Mouse (Mus musculus): ENCODE measurements around the gene 2900026A02Rik.
"Not testable (repeated sequence)": the region's sequence is repeated elsewhere in the genome, so short reads cannot be mapped to it uniquely, and the experiment has no call there.

2900026A02Rik gene

GRCm38 (mm10) chr5:113122326-113123054, 98.5 kb downstream of the 2900026A02Rik start:
- DNase-seq (ENCODE audit: low spot score in 2 of 2): no peak

- no peak for DNase-seq (ENCODE audit: low spot score in 2 of 2)
These were observed 99.5 kb downstream of the 2900026A02Rik start for GRCm38 (mm10) chr5:113121591-113121875.

GRCm38 (mm10) chr5:113120741-113121590, 100.1 kb downstream of the 2900026A02Rik start:
- DNase-seq (ENCODE audit: low spot score in 2 of 2): no peak

DNA sequence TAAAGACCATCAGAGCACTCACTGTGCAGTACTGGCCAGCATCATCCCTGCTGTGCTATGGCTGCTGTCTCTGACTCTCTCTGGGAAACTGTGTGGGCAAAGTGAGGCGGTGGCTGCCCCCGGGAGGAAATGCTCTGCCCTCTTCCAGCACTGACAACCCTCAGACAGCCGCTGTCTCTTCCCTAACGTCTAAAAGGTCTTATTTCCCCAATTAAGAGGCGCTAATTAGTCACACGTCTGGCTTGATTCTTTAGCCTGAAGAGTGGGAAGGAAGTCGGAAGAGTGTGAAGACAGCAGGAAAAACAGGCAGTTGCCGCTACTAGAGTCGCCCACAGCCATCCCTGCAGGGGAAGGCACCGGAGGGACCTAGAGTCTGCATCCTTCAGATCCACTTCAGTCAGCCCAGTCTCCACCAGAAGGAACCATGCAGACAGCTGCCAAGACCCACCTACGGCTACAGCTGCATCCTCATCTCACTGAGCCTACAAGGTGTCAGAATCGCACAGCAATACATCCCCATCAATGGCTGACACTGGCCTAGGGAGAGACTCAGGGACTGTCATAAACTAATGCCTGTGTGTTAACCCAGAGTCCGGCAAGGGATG, 101.1 kb downstream of the 2900026A02Rik start:
- peak in 1 of 2 experiments; percentile 36 for DNase-seq (ENCODE audit: low spot score in 2 of 2)

GRCm38 (mm10) chr5:113119291-113119690, 101.7 kb downstream of the 2900026A02Rik start:
- DNase-seq (ENCODE audit: low spot score in 2 of 2): no peak

- DNase-seq (ENCODE audit: low spot score in 2 of 2): no peak
These were observed 102.3 kb downstream of the 2900026A02Rik start for GRCm38 (mm10) chr5:113118695-113119094.

GRCm38 (mm10) chr5:113117361-113117760, 103.7 kb downstream of the 2900026A02Rik start:
- no peak for DNase-seq (ENCODE audit: low spot score in 2 of 2)

DNA sequence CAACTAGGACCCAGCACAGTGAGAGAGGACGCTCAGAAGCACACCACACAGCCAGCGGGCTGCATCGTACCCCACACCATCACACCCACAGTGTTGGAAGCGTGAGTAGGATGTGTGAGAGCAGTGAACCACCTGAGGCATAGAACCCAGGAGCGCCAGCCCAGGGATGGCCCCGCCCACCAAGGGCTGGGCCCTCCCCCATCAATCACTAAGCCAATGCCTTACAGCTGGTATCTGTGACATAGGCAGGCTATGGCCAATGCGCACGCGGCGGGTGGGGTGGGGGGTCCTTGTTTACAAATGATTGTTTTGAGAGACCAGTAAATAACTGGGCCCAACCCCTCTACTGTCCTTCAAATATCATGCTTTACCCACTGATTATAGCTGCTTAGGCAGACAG, 105.1 kb downstream of the 2900026A02Rik start:
- no peak for DNase-seq (ENCODE audit: low spot score in 2 of 2)

DNA sequence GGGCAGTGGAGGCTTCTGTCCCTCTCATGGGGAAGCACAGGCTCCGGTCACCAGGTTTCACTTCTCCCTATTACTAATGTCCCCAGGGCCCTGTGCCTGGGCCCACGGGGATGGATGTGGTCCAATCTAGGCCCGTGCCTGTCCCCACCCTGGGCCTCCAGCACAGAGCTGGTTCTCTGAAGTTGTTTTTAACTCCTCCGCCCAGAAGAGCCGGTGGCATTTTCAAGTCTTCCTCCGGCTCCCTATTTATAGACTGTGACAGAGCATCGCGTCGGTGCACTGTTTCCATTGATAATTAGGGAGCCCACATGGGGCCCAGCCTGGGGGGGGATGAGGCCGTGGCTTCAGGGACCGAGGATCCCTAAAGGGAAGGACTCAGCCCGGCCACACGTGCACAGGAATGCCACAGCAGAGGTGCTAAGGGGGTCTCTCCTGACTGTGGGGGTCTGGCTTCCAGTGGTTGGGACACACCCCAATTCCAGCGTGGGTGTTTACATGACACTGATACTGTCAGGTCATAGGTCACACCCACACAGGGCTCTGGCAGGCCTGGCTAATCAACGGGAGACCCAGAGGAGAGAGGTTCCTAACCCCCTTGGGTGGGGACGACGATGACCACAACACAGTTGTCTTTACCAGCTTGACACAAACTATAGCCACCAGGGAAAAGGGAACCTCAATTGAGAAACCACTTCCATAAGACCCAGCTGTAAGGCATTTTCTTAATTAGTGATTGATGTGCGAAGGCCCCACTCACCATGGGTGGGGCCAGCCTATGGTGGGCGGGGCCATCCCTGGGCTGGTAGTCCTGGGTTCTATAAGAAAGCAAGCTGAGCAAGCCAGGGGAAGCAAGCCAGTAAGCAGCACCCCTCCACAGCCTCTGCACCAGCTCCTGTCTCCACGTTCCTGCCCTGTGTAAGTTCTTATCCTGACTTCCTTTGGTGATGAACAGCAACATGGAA, 106.5 kb downstream of the 2900026A02Rik start:
- DNase-seq (ENCODE audit: low spot score in 2 of 2): no peak

DNA sequence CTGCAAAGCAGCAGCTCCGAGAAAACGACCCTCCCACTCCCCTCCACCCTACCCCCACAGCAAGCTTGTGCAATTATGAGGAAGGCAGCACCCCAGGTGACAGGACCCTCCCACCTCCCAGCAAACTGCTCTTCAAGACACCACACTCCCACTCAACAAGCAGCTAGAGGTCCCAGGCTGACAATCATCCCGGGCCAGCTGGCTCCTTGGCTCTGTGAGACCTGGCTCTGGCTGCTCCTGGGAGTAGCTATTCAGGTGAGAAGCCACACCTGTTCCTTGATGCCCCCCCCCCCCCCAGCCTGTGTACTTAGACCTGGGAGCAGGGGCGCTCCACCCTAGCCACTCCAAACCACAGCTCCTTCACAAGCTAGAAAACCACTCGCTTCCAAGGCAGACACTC, 107.9 kb downstream of the 2900026A02Rik start:
- no peak for DNase-seq (ENCODE audit: low spot score in 2 of 2)

DNA sequence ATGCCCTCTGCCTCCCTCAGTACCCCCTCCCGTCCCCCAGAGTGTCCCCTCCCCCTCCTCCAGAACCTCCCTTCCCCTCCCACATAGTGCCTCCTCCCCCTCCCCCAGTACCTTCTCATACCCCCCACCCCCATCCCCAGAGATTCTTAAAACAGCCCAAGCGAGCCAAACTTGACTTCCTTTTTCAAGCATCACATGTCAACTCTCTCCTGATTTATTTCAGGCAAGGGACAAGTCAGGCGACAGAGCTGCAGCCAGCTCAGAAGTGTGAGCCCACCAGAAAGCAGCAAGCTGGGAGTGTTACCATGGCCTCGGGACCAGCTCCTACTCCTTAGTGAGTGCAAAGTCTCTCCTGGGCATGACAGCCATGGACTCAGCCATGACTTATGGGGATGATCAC, 109.7 kb downstream of the 2900026A02Rik start:
- no peak for DNase-seq (ENCODE audit: low spot score in 2 of 2)

- DNase-seq (ENCODE audit: low spot score in 2 of 2): no peak
These were observed 110.1 kb downstream of the 2900026A02Rik start for GRCm38 (mm10) chr5:113110929-113111328.

GRCm38 (mm10) chr5:113109651-113110050, 111.4 kb downstream of the 2900026A02Rik start:
- DNase-seq (ENCODE audit: low spot score in 2 of 2): not testable (repeated sequence)

GRCm38 (mm10) chr5:113108165-113108764, 112.8 kb downstream of the 2900026A02Rik start:
- DNase-seq (ENCODE audit: low spot score in 2 of 2): no peak

DNA sequence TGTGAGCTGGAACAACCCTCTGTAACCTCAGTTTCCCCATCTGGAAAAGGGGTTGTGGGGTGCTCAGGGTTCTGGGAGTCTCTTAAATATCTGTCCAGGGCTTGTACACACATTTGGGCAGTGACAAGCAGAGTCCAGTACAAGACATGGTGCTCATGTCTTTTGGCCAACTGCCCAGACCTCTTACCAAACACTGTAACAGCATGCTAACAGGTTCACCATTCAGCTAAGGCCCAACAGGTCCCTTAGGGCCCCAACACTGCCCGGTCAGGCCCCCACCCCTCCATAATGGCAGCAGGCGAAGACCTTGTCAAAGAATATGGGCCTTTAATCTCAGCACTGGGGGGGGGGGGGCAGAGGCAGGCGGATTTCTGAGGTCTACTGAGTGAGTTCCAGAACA, 113.3 kb downstream of the 2900026A02Rik start:
- DNase-seq (ENCODE audit: low spot score in 2 of 2): no peak

DNA sequence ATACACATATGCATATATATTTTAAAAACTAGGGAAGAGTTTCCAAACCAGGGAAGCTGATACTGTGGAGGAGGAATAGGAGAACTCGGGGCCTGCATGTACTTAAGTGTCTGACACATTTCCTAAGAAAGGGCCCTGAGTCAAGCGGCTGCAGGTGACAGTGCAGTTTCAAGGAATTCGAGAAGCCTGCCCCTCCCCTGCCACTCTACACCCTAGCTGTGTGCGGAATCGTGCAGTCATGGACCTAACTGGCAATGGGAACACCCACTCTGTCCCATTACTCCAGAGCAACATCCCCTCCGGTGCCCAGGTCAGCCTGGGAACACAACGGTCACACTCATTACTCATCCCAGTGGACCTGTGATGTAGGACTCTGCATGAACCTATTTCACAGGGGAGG, 114.4 kb downstream of the 2900026A02Rik start:
- DNase-seq (ENCODE audit: low spot score in 2 of 2): no peak

DNA sequence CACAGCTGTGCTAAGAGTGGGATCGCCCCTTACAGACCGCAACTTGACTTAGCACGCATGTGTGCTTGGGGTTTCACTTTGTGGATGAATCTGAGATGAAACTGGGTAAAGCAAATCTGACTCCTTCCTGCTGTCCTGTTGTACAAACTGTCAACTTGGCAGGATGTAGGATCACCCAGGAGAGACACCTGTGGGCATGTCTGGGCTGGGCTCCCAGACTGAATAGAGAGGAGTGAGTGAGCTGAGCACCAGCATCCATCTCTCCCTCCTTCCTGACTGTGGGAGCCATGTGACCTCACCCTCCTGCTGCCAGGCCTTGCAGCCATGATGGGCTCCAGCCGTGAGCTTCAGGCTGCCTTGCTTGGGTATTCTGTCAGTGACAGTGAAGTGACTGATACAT, 115.6 kb downstream of the 2900026A02Rik start:
- no peak for DNase-seq (ENCODE audit: low spot score in 2 of 2)

- no peak for DNase-seq (ENCODE audit: low spot score in 2 of 2)
These were observed 116.0 kb downstream of the 2900026A02Rik start for GRCm38 (mm10) chr5:113105035-113105434.

DNA sequence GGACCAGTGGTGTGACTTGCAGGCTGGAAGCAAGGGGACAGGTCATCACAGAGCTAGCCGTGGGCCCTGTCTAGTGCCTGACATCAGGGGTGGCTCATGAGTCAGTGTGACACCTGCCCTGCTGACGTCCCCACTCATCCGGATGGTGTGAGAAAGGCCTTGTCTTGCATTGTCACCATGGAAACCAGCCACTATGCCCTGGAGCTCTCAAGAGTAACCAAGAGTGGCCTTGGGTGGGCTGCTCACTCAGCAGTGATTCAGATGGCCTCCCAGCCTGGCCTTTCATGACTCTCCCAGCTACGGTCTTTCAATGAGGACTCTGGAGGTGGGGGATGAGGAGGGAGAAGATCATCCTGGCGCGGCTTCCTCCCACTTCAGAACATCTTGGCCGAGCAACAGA, 118.6 kb downstream of the 2900026A02Rik start:
- no peak for DNase-seq (ENCODE audit: low spot score in 2 of 2)

- DNase-seq (ENCODE audit: low spot score in 2 of 2): no peak
These were observed 119.6 kb downstream of the 2900026A02Rik start for GRCm38 (mm10) chr5:113101457-113101856.

GRCm38 (mm10) chr5:113100422-113100821, 120.6 kb downstream of the 2900026A02Rik start:
- DNase-seq (ENCODE audit: low spot score in 2 of 2): no peak
